Mouse (Mus musculus) c-Kit-negative CD71-positive TER-119-positive erythroid progenitor cells, embryonic 14.5 days (primary cell): Measurements from ENCODE around the gene Hdac10.

ENCODE experiments used
- DNase-seq: peaks from one replicate; pipeline ENCODE4 v3.0.0-alpha.2; 2013; ENCODE audit warnings: low read depth, low spot score

Gene Hdac10

GRCm38 (mm10) chr15:89148496-89149270 lies 20.2 kb upstream of the Hdac10 start:
- no peak for DNase-seq

- no peak for DNase-seq
These were observed 19.4 kb upstream of the Hdac10 start for GRCm38 (mm10) chr15:89147895-89148294.

GRCm38 (mm10) chr15:89147456-89147855 lies 19.0 kb upstream of the Hdac10 start:
- no peak for DNase-seq

- no peak for DNase-seq
These were observed 18.5 kb upstream of the Hdac10 start for GRCm38 (mm10) chr15:89147024-89147423.

- DNase-seq: no peak
These were observed 18.0 kb upstream of the Hdac10 start for GRCm38 (mm10) chr15:89146537-89146936.

- DNase-seq: no peak
These were observed 17.4 kb upstream of the Hdac10 start for GRCm38 (mm10) chr15:89145813-89146350.

GRCm38 (mm10) chr15:89144965-89145364 lies 16.5 kb upstream of the Hdac10 start:
- DNase-seq: no peak

GRCm38 (mm10) chr15:89143134-89143533 lies 14.6 kb upstream of the Hdac10 start:
- no peak for DNase-seq

GRCm38 (mm10) chr15:89141905-89142304 lies 13.4 kb upstream of the Hdac10 start:
- DNase-seq: no peak

- DNase-seq: no peak
These were observed 12.9 kb upstream of the Hdac10 start for GRCm38 (mm10) chr15:89141443-89141842.

GRCm38 (mm10) chr15:89140659-89141252 lies 12.3 kb upstream of the Hdac10 start, which contains the start of gene Mapk12:
Gene Mapk12, minus strand, starts transcription at chr15:89140703.
- no peak for DNase-seq

GRCm38 (mm10) chr15:89140048-89140658 lies 11.7 kb upstream of the Hdac10 start:
- DNase-seq: no peak

- DNase-seq: no peak
These were observed 10.0 kb upstream of the Hdac10 start for GRCm38 (mm10) chr15:89138531-89138930.

GRCm38 (mm10) chr15:89138046-89138405 lies 9.5 kb upstream of the Hdac10 start:
- no peak for DNase-seq

GRCm38 (mm10) chr15:89137378-89138045 lies 9.0 kb upstream of the Hdac10 start:
- DNase-seq: no peak

GRCm38 (mm10) chr15:89136461-89137155 lies 8.1 kb upstream of the Hdac10 start:
- DNase-seq: no peak

- DNase-seq: no peak
These were observed 2.8 kb upstream of the Hdac10 start for GRCm38 (mm10) chr15:89131316-89131715.

- no peak for DNase-seq
These were observed 1.7 kb upstream of the Hdac10 start for GRCm38 (mm10) chr15:89130245-89130644.

- DNase-seq: no peak
These were observed 1.0 kb downstream of the Hdac10 start for GRCm38 (mm10) chr15:89127364-89127940.

- no peak for DNase-seq
These were observed 1.9 kb downstream of the Hdac10 start for GRCm38 (mm10) chr15:89126622-89127021.

GRCm38 (mm10) chr15:89125351-89125750 lies 3.1 kb downstream of the Hdac10 start:
- no peak for DNase-seq
